Mouse (Mus musculus): ENCODE results near the gene Abca16.

- no peak for TF ChIP-seq CTCF (IDR thresholded peaks at IDR 0.05; ENCODE audit: low read depth)
- TF ChIP-seq EP300 (IDR thresholded peaks at IDR 0.05; ENCODE audit: low read depth), result no peak
Measured at GRCm38 (mm10) chr7:120504663-120504979, 95.2 kb downstream of the Abca16 start.

Measured in liver, embryonic 14.5 days (tissue).